11 mouse cellular contexts compared by ENCODE assay signal in the genomic region with DNA sequence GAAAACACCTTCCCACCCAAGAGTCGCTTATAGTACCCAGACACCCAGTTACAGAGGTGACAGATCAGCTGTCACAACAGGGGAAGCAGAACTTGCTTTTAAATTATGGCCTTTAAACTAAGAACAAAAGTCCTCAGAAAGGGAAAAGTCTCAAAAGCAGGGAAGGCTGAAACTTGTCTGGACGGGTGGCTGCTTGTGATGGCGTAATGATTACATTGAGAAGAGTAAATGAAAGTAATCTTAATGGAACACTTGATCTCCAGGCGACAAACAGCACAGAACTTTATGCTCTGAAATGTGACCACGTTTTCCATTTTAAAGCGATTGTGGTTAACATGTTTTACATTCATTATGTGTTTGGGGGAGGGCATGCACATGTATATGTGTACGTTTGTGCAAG.
"Had no signal": no experiment of that assay in that cellular context is flagged by ENCODE, and none has a peak within 500 bp of the region (broad histone marks: within the 10 kb centered on the region; RNA-seq: fewer than 3 reads in every experiment).

No protein-coding gene starts in this region.

- H3K27ac ChIP-seq: intestine, embryonic 15.5 days; limb, embryonic 13.5 days; liver, embryonic 14.5 days; midbrain, embryonic 12.5 days; neural tube, embryonic 13.5 days had no signal

- ATAC-seq: intestine, embryonic 15.5 days had no signal

- H3K4me2 ChIP-seq: intestine, embryonic 15.5 days; limb, embryonic 13.5 days; midbrain, embryonic 12.5 days; neural tube, embryonic 13.5 days had no signal

- H3K9me3 ChIP-seq: intestine, embryonic 15.5 days; limb, embryonic 13.5 days; midbrain, embryonic 12.5 days; neural tube, embryonic 13.5 days had no signal

- H3K9ac ChIP-seq: intestine, embryonic 15.5 days; limb, embryonic 13.5 days; liver, embryonic 14.5 days; midbrain, embryonic 12.5 days; neural tube, embryonic 13.5 days had no signal

- H3K4me3 ChIP-seq: intestine, embryonic 15.5 days; limb, embryonic 13.5 days; midbrain, embryonic 12.5 days; neural tube, embryonic 13.5 days had no signal

- DNase-seq: kidney, adult 18-20 months; kidney, postnatal 10 days; left cerebral cortex, postnatal 4 days; right cerebral cortex, postnatal 14 days; thymus, adult 2 months; thymus, postnatal 36 days had no signal

- H3K36me3 ChIP-seq: intestine, embryonic 15.5 days; limb, embryonic 13.5 days; midbrain, embryonic 12.5 days; neural tube, embryonic 13.5 days had no signal

- H3K4me1 ChIP-seq: intestine, embryonic 15.5 days; limb, embryonic 13.5 days; midbrain, embryonic 12.5 days; neural tube, embryonic 13.5 days had no signal

- H3K27me3 ChIP-seq: intestine, embryonic 15.5 days; limb, embryonic 13.5 days; midbrain, embryonic 12.5 days; neural tube, embryonic 13.5 days had no signal
